Mouse (Mus musculus) midbrain, postnatal 0 days (tissue): ENCODE data around the gene Stard10. TPM values are rescaled to one million over a fixed set of nuclear protein-coding genes. Genes with fewer than 3 reads are reported as not detected.

Source experiments
- ATAC-seq: fragments of 200-750 bp; cut with Nextera tagmentation; 2 replicates; pipeline ENCODE4 v1.8.0; 2017; ENCODE audit warnings: moderate number of reproducible peaks, mild to moderate bottlenecking, moderate TSS enrichment, moderate library complexity; ENCODE audit not compliant: low FRiP score
- DNase-seq: peaks from one replicate; pipeline ENCODE4 v3.0.0-alpha.2; 2015; ENCODE audit warnings: low spot score
- H3K27ac ChIP-seq: fragments of 300-500 bp; sonication (generic); 2 replicates; pipeline ENCODE4 v1.5.1; 2014; ENCODE audit warnings: low read depth, mild to moderate bottlenecking, low read length, mixed read lengths
- H3K27me3 ChIP-seq: fragments of 300-500 bp; sonication (generic); 2 replicates; pipeline ENCODE4 v1.6.1; 2014; ENCODE audit warnings: low read length, control low read depth, mixed read lengths; ENCODE audit not compliant: insufficient read depth
- H3K36me3 ChIP-seq: fragments of 300-500 bp; sonication (generic); 2 replicates; pipeline ENCODE4 v1.6.1; 2014; ENCODE audit warnings: low read length, control low read depth, mixed read lengths; ENCODE audit not compliant: insufficient read depth
- H3K4me1 ChIP-seq: fragments of 300-500 bp; sonication (generic); 2 replicates; pipeline ENCODE4 v1.6.1; 2014; ENCODE audit warnings: mild to moderate bottlenecking, control low read depth, antibody characterized with exemption, low read length, mixed read lengths; ENCODE audit not compliant: insufficient read depth
- H3K4me2 ChIP-seq: fragments of 300-500 bp; sonication (generic); 2 replicates; pipeline ENCODE4 v1.6.1; 2014; ENCODE audit warnings: low read depth, mild to moderate bottlenecking, low read length, mixed read lengths; ENCODE audit not compliant: poor library complexity, severe bottlenecking
- H3K4me3 ChIP-seq: fragments of 300-500 bp; sonication (generic); 2 replicates; pipeline ENCODE4 v1.5.1; 2014; ENCODE audit warnings: low read depth, mild to moderate bottlenecking, low read length, moderate library complexity
- H3K9ac ChIP-seq: fragments of 300-500 bp; sonication (generic); replicated peaks from 2 replicates; pipeline ENCODE4 v1.6.1; 2014; ENCODE audit warnings: mild to moderate bottlenecking, low read length, moderate library complexity, mixed read lengths; ENCODE audit not compliant: poor library complexity, severe bottlenecking
- H3K9me3 ChIP-seq: fragments of 300-500 bp; sonication (generic); 2 replicates; pipeline ENCODE4 v1.6.1; 2016; ENCODE audit warnings: low read length, control low read depth
- CTCF ChIP-seq: IDR thresholded peaks from 2 replicates; pipeline ENCODE4 v1.5.1; 2016; ENCODE audit warnings: antibody characterized with exemption, mild to moderate bottlenecking
- WGBS: fragments of 180-500 bp; shearing (Covaris S2); extraction: QIAGEN DNeasy Blood & Tissue Kit; methylation state at CpG from one replicate; pipeline ENCODE4 v1.1.7; 2014; 5-methylcytosine and 5-hydroxymethylcytosine counted together
- polyA plus RNA-seq: library from polyadenylated mRNA; unstranded; fragments of >200 nt; fragmentation: Nextera tagmentation; extraction: Ambion mirVana; gene quantifications from 2 replicates; pipeline ENCODE4 v1.2.1, GENCODE M21; 2015
- total RNA-seq: library from RNA; depleted of rRNA; stranded (reverse); fragments of >200 nt; gene quantifications from 2 replicates; pipeline ENCODE4 v1.2.3, GENCODE M21; 2014

The Stard10 gene
- total and polyA plus RNA-seq, 2 experiments from 2014 or later = 11.0 to 47.7 TPM

- Histone ChIP-seq H3K27ac (no peak overlapping the region), H3K4me3 (no peak overlapping the region), H3K36me3 (no peaks in the 10 kb centered on the region), H3K9me3 (no peaks in the 10 kb centered on the region), H3K27me3 (no peaks in the 10 kb centered on the region), H3K9ac (no peak overlapping the region), H3K4me2 (no peak overlapping the region), H3K4me1 (no peaks in the 10 kb centered on the region)
- DNase-seq = no peak
- 83% methylated on average over 2 of the region's 2 CpGs for WGBS
- no peak for TF ChIP-seq CTCF
- no peak for ATAC-seq
These were observed 62.8 kb downstream of the Stard10 start for GRCm38 (mm10) chr7:101379732-101380131.

- Histone ChIP-seq H3K4me3 (no peak overlapping the region), H3K36me3 (no peaks in the 10 kb centered on the region), H3K9ac (no peak overlapping the region), H3K27me3 (no peaks in the 10 kb centered on the region), H3K27ac (no peak overlapping the region), H3K4me2 (no peak overlapping the region), H3K9me3 (no peaks in the 10 kb centered on the region), H3K4me1 (no peaks in the 10 kb centered on the region)
- no peak for TF ChIP-seq CTCF
- DNase-seq (no peak), ATAC-seq (no peak)
- WGBS = 83% methylated on average over 6 of the region's 6 CpGs
These were observed 64.6 kb downstream of the Stard10 start for GRCm38 (mm10) chr7:101381512-101381911.

GRCm38 (mm10) chr7:101382378-101382777 is 65.5 kb downstream of the Stard10 start:
- ATAC-seq = no peak
- H3K4me1 ChIP-seq = no peaks in the 10 kb centered on the region
- no peaks in the 10 kb centered on the region for H3K36me3 ChIP-seq
- no peak overlapping the region for H3K4me2 ChIP-seq
- H3K9me3 ChIP-seq = no peaks in the 10 kb centered on the region
- 86% methylated on average over 8 of the region's 8 CpGs for WGBS
- no peak overlapping the region for H3K27ac ChIP-seq
- no peaks in the 10 kb centered on the region for H3K27me3 ChIP-seq
- no peak for TF ChIP-seq CTCF
- DNase-seq = no peak
- H3K4me3 ChIP-seq = no peak overlapping the region
- H3K9ac ChIP-seq = no peak overlapping the region

- Histone ChIP-seq H3K27ac (no peak overlapping the region), H3K36me3 (no peaks in the 10 kb centered on the region), H3K9ac (no peak overlapping the region), H3K27me3 (no peaks in the 10 kb centered on the region), H3K9me3 (no peaks in the 10 kb centered on the region), H3K4me2 (no peak overlapping the region), H3K4me3 (no peak overlapping the region), H3K4me1 (no peaks in the 10 kb centered on the region)
- WGBS = 83% methylated on average over 3 of the region's 3 CpGs
- DNase-seq (no peak), ATAC-seq (no peak)
- no peak for TF ChIP-seq CTCF
These were observed 66.9 kb downstream of the Stard10 start for GRCm38 (mm10) chr7:101383756-101384155.

- no peaks in the 10 kb centered on the region for H3K36me3 ChIP-seq
- no peak overlapping the region for H3K4me2 ChIP-seq
- no peaks in the 10 kb centered on the region for H3K27me3 ChIP-seq
- H3K4me3 ChIP-seq = no peak overlapping the region
- H3K27ac ChIP-seq = no peak overlapping the region
- no peaks in the 10 kb centered on the region for H3K9me3 ChIP-seq
- WGBS = 65% methylated on average over 7 of the region's 10 CpGs
- TF ChIP-seq CTCF = no peak
- ATAC-seq (no peak), DNase-seq (no peak)
- H3K4me1 ChIP-seq = no peaks in the 10 kb centered on the region
- no peak overlapping the region for H3K9ac ChIP-seq
These were observed 68.0 kb downstream of the Stard10 start for GRCm38 (mm10) chr7:101384931-101385330.

GRCm38 (mm10) chr7:101385331-101385733 is 68.4 kb downstream of the Stard10 start:
- Histone ChIP-seq H3K4me3 (no peak overlapping the region), H3K9me3 (no peaks in the 10 kb centered on the region), H3K36me3 (no peaks in the 10 kb centered on the region), H3K9ac (no peak overlapping the region), H3K27ac (no peak overlapping the region), H3K27me3 (no peaks in the 10 kb centered on the region), H3K4me2 (no peak overlapping the region), H3K4me1 (no peaks in the 10 kb centered on the region)
- 56% methylated on average over 6 of the region's 6 CpGs for WGBS
- DNase-seq = no peak
- no peak for ATAC-seq
- TF ChIP-seq CTCF = no peak
